32 mouse cellular contexts compared by ENCODE assay signal in genomic region chr1:59571502-59571901, GRCm38 (mm10). TPM values are rescaled to one million over a fixed set of nuclear protein-coding genes. Genes with fewer than 3 reads are reported as not detected.
A peak's percentile ranks its signal among the peaks of the same experiment; 100 is the strongest.
DNase-seq lines count a peak whose midpoint lies in the region; ATAC-seq and TF ChIP-seq lines count a peak whose summit lies in the region.
"Had no signal": no experiment of that assay in that cellular context is flagged by ENCODE, and none has a peak within 500 bp of the region (broad histone marks: within the 10 kb centered on the region; RNA-seq: fewer than 3 reads in every experiment).

No protein-coding gene starts in this region.

- peak; percentile 65 for DNase-seq in fat pad, adult 2 months (ENCODE audit: extremely low read depth, low read depth, low spot score)
- no peak for DNase-seq in kidney, adult 9 months
- no peak for DNase-seq in spleen, adult 18-20 months
- DNase-seq: adrenal gland, adult 8-10 months; adrenal gland, postnatal 25 days; B cell, adult 2 months; cerebellum, adult 11-12 months; cerebellum, adult 8-10 months; cerebellum, postnatal 10 days; cerebellum, postnatal 36 days; embryo, embryonic 11 days; forebrain, postnatal 0 days; gastrocnemius, adult 2 months; gastrocnemius, postnatal 14 days; heart, adult 18-20 months; heart, postnatal 10 days; heart, postnatal 36 days had no signal

- 91% methylated on average over 3 of the region's 3 CpGs for WGBS in hindbrain, embryonic 13.5 days

- H3K9ac ChIP-seq in hindbrain, embryonic 13.5 days: no peak overlapping the region
- H3K9ac ChIP-seq: embryonic facial prominence, embryonic 13.5 days; forebrain, postnatal 0 days; heart, embryonic 12.5 days; heart, embryonic 15.5 days; hindbrain, embryonic 14.5 days had no signal

- no peaks in the 10 kb centered on the region for H3K79me2 ChIP-seq in C2C12 (ENCODE audit: control insufficient read depth, insufficient read depth)

- H3K27me3 ChIP-seq in C2C12 (ENCODE audit: control insufficient read depth, insufficient read depth, insufficient read length): no peaks in the 10 kb centered on the region
- 0 out of 2 replicates have a peak, but pooled peaks cover 3% of the 10 kb centered on the region for H3K27me3 ChIP-seq in hindbrain, embryonic 13.5 days
- H3K27me3 ChIP-seq: embryonic facial prominence, embryonic 13.5 days had no signal

- H3K27ac ChIP-seq in hindbrain, embryonic 13.5 days: no peak overlapping the region
- H3K27ac ChIP-seq: embryonic facial prominence, embryonic 10.5 days; embryonic facial prominence, embryonic 13.5 days; gastrocnemius, adult 2 months; heart, embryonic 15.5 days; hindbrain, embryonic 10.5 days; hindbrain, embryonic 14.5 days; hindbrain, postnatal 0 days had no signal

- H3K4me1 ChIP-seq in hindbrain, embryonic 13.5 days (replicated peaks): peaks cover 18% of the 10 kb centered on the region
- H3K4me1 ChIP-seq: heart, embryonic 15.5 days had no signal

- no peaks in the 10 kb centered on the region for H3K79me3 ChIP-seq in C2C12 (ENCODE audit: low read depth)

- H3ac ChIP-seq in C2C12 (ENCODE audit: control insufficient read depth, insufficient read length, low read depth): no peak overlapping the region

- no peak overlapping the region for H3K4me3 ChIP-seq in C2C12 (ENCODE audit: insufficient read depth, poor library complexity, severe bottlenecking)
- H3K4me3 ChIP-seq in hindbrain, embryonic 13.5 days: no peak overlapping the region
- H3K4me3 ChIP-seq: embryonic facial prominence, embryonic 10.5 days; embryonic facial prominence, embryonic 13.5 days; erythroblast, embryonic 14.5 days; gastrocnemius, adult 2 months; heart, embryonic 12.5 days; heart, embryonic 15.5 days; hindbrain, embryonic 10.5 days had no signal

- no peaks in the 10 kb centered on the region for H3K36me3 ChIP-seq in C2C12 (ENCODE audit: control insufficient read depth, insufficient read depth)
- H3K36me3 ChIP-seq in hindbrain, embryonic 13.5 days: no peaks in the 10 kb centered on the region
- H3K36me3 ChIP-seq: embryonic facial prominence, embryonic 10.5 days; embryonic facial prominence, embryonic 13.5 days; heart, embryonic 12.5 days; heart, embryonic 15.5 days; hindbrain, embryonic 10.5 days had no signal

- no peak for TF ChIP-seq CTCF in C2C12 (IDR thresholded peaks at IDR 0.05; ENCODE audit: control insufficient read depth, insufficient read depth, insufficient read length)

- ATAC-seq in megakaryocyte, adult 5-6 weeks (ENCODE audit: poor library complexity, severe bottlenecking): peak; percentile 57
- ATAC-seq in hindbrain, embryonic 13.5 days (ENCODE audit: low FRiP score): no peak
- ATAC-seq: activated CD4-positive, CD25-positive, alpha-beta regulatory T cell, adult 4 months; CD4-positive, CD25-positive, alpha-beta regulatory T cell, adult 4 months; forebrain, embryonic 14.5 days; forebrain, postnatal 0 days; hindbrain, postnatal 0 days; inflammation-experienced regulatory T-cells, adult 6 months had no signal

- H3K9me3 ChIP-seq in hindbrain, embryonic 13.5 days: no peaks in the 10 kb centered on the region
- H3K9me3 ChIP-seq: embryonic facial prominence, embryonic 10.5 days; embryonic facial prominence, embryonic 13.5 days; heart, embryonic 12.5 days; heart, embryonic 15.5 days; hindbrain, embryonic 10.5 days had no signal

- H3K4me2 ChIP-seq in hindbrain, embryonic 13.5 days: no peak overlapping the region
- H3K4me2 ChIP-seq: embryonic facial prominence, embryonic 13.5 days; heart, embryonic 12.5 days; heart, embryonic 15.5 days; hindbrain, embryonic 14.5 days had no signal

TF ChIP-seq in C2C12, 6 proteins besides CTCF, POLR2A, EP300 and RAD21:
- no peak for TF ChIP-seq USF1 (IDR thresholded peaks at IDR 0.05; ENCODE audit: low read depth)
- peak; percentile 61 for TF ChIP-seq CEBPB (IDR thresholded peaks at IDR 0.05; ENCODE audit: low read depth)

RNA-seq across cellular contexts. Expression of gene Gm973, which starts 55.4 kb away (rescaled TPM):
- polyA plus RNA-seq in C2C12 (2012; fragmentation: generic; extraction: Trizol): not detected
- 0.47 and 2.9 TPM in 2 replicates for total RNA-seq in megakaryocyte, adult 5-6 weeks (2015)
- 2.8 and 9.0 TPM in 2 replicates for total RNA-seq in megakaryocyte, adult 5-6 weeks (2017)
- 7.9 and 8.6 TPM in 2 replicates for polyA plus RNA-seq in hindbrain, embryonic 13.5 days (2015; fragmentation: Nextera tagmentation; extraction: Ambion mirVana)
- polyA plus RNA-seq: activated CD4-positive, CD25-positive, alpha-beta regulatory T cell, adult 4 months; erythroblast, embryonic 14.5 days had no signal
